Mouse (Mus musculus) kidney, adult 8-10 months (tissue): Measurements from ENCODE around the gene M1ap.
A peak's percentile ranks its signal among the peaks of the same experiment; 100 is the strongest.

Experiments used
- DNase-seq, 2 experiments: peaks; one replicate each; pipeline ENCODE4 v3.0.0; 2022

The M1ap gene

GRCm38 (mm10) chr6:82946651-82947050, at the start of gene M1ap:
TSS of gene M1ap (plus strand) at chr6:82946902.
- DNase-seq: no peak

GRCm38 (mm10) chr6:82897311-82897710, 49.4 kb upstream of the M1ap start:
- no peak for DNase-seq

GRCm38 (mm10) chr6:82898227-82898626, 48.5 kb upstream of the M1ap start:
- no peak for DNase-seq

- no peak for DNase-seq
Observed at GRCm38 (mm10) chr6:82898745-82899144, 48.0 kb upstream of the M1ap start.

GRCm38 (mm10) chr6:82902559-82902958, 44.1 kb upstream of the M1ap start:
- DNase-seq: no peak

GRCm38 (mm10) chr6:82906985-82907384, 39.7 kb upstream of the M1ap start:
- no peak for DNase-seq

- DNase-seq: no peak
Observed at GRCm38 (mm10) chr6:82908034-82908433, 38.7 kb upstream of the M1ap start.

- no peak for DNase-seq
Observed at GRCm38 (mm10) chr6:82909136-82909855, 37.4 kb upstream of the M1ap start.

- DNase-seq: no peak
Observed at GRCm38 (mm10) chr6:82911303-82911702, 35.4 kb upstream of the M1ap start.

GRCm38 (mm10) chr6:82913336-82914247, 33.1 kb upstream of the M1ap start:
- no peak for DNase-seq

- DNase-seq: peak in 1 of 2 experiments; percentile 64
Observed at GRCm38 (mm10) chr6:82915889-82916288, 30.8 kb upstream of the M1ap start.

- DNase-seq: no peak
Observed at GRCm38 (mm10) chr6:82916459-82916858, 30.2 kb upstream of the M1ap start.

GRCm38 (mm10) chr6:82917076-82917777, 29.5 kb upstream of the M1ap start:
- DNase-seq: no peak

GRCm38 (mm10) chr6:82917778-82918129, 28.9 kb upstream of the M1ap start:
- DNase-seq: peak in 1 of 2 experiments; percentile 29

- no peak for DNase-seq
Observed at GRCm38 (mm10) chr6:82918371-82918770, 28.3 kb upstream of the M1ap start.

- no peak for DNase-seq
Observed at GRCm38 (mm10) chr6:82919520-82919919, 27.2 kb upstream of the M1ap start.

- DNase-seq: no peak
Observed at GRCm38 (mm10) chr6:82921426-82922224, 25.1 kb upstream of the M1ap start.

GRCm38 (mm10) chr6:82925005-82925404, 21.7 kb upstream of the M1ap start:
- no peak for DNase-seq

GRCm38 (mm10) chr6:82926106-82926505, 20.6 kb upstream of the M1ap start:
- DNase-seq: no peak

- no peak for DNase-seq
Observed at GRCm38 (mm10) chr6:82926528-82926927, 20.2 kb upstream of the M1ap start.

- no peak for DNase-seq
Observed at GRCm38 (mm10) chr6:82927617-82928016, 19.1 kb upstream of the M1ap start.

- no peak for DNase-seq
Observed at GRCm38 (mm10) chr6:82934616-82935230, 12.0 kb upstream of the M1ap start.
